Mouse (Mus musculus): ENCODE data around the gene Abhd2.

Gene Abhd2

GRCm38 (mm10) chr7:79331197-79331596, 58.2 kb downstream of the Abhd2 start:
- DNase-seq = no peak

- DNase-seq = no peak
Observed at GRCm38 (mm10) chr7:79333419-79333818, 60.4 kb downstream of the Abhd2 start.

- DNase-seq = no peak
Observed at GRCm38 (mm10) chr7:79336362-79336910, 63.4 kb downstream of the Abhd2 start.

- peak; percentile 53 to 85 for DNase-seq
Observed at GRCm38 (mm10) chr7:79345902-79346301, 72.9 kb downstream of the Abhd2 start.

- DNase-seq = peak in 1 of 2 experiments; percentile 32
Observed at GRCm38 (mm10) chr7:79346555-79347075, 73.6 kb downstream of the Abhd2 start.

- DNase-seq = no peak
Observed at GRCm38 (mm10) chr7:79347108-79347813, 74.3 kb downstream of the Abhd2 start.

GRCm38 (mm10) chr7:79348816-79349215, 75.8 kb downstream of the Abhd2 start:
- DNase-seq = no peak

- DNase-seq = peak; percentile 74 to 83
Observed at GRCm38 (mm10) chr7:79349738-79350386, 76.9 kb downstream of the Abhd2 start.

GRCm38 (mm10) chr7:79358350-79359182, 85.6 kb downstream of the Abhd2 start:
- DNase-seq = no peak

GRCm38 (mm10) chr7:79359183-79359435, 86.1 kb downstream of the Abhd2 start:
- no peak for DNase-seq

GRCm38 (mm10) chr7:79360056-79360455, 87.1 kb downstream of the Abhd2 start:
- no peak for DNase-seq

- DNase-seq = no peak
Observed at GRCm38 (mm10) chr7:79362208-79362607, 89.2 kb downstream of the Abhd2 start.

- no peak for DNase-seq
Observed at GRCm38 (mm10) chr7:79362830-79363229, 89.8 kb downstream of the Abhd2 start.

GRCm38 (mm10) chr7:79363370-79364043, 90.5 kb downstream of the Abhd2 start:
- DNase-seq = peak; percentile 31 to 56

- DNase-seq = no peak
Observed at GRCm38 (mm10) chr7:79368664-79369063, 95.7 kb downstream of the Abhd2 start.

- DNase-seq = no peak
Observed at GRCm38 (mm10) chr7:79369416-79369815, 96.4 kb downstream of the Abhd2 start.

- peak; percentile 61 to 86 for DNase-seq
Observed at GRCm38 (mm10) chr7:79371321-79371879, 98.4 kb downstream of the Abhd2 start.

- DNase-seq = no peak
Observed at GRCm38 (mm10) chr7:79374017-79374416, 101.0 kb downstream of the Abhd2 start.

- DNase-seq = no peak
Observed at GRCm38 (mm10) chr7:79375594-79375993, 102.6 kb downstream of the Abhd2 start.

- DNase-seq = no peak
Observed at GRCm38 (mm10) chr7:79376516-79377275, 103.7 kb downstream of the Abhd2 start.

- DNase-seq = no peak
Observed at GRCm38 (mm10) chr7:79386422-79387133, 113.6 kb downstream of the Abhd2 start, which contains the start of gene Rlbp1. Rlbp1 (minus strand) TSS chr7:79387048.
